Mouse (Mus musculus): ENCODE data around the gene Ntn4. TPM values are rescaled to one million over a fixed set of nuclear protein-coding genes. Genes with fewer than 3 reads are reported as not detected.
A peak's percentile ranks its signal among the peaks of the same experiment; 100 is the strongest.

Gene Ntn4
- polyA plus RNA-seq (2014; fragmentation: Nextera tagmentation; extraction: Ambion mirVana), result 0.78 and 0.97 TPM in 2 replicates

- Histone ChIP-seq H3K4me3 (ENCODE audit: low read depth, low read length) (peak within 1 kb of the TSS; percentile 79), H3K27ac (ENCODE audit: low read depth, low read length) (peak within 1 kb of the TSS; percentile 52), H3K9ac (ENCODE audit: low read length) (peak within 1 kb of the TSS; percentile 81), H3K27me3 (replicated peaks; ENCODE audit: control insufficient read depth, insufficient read depth, low read length) (0 out of 2 replicates have a peak, but pooled peaks cover 2% of the 10 kb centered on the region), H3K4me2 (ENCODE audit: low read length) (peak within 1 kb of the TSS; percentile 92), H3K36me3 (ENCODE audit: control insufficient read depth, insufficient read depth, low read length) (peaks cover 9% of the 10 kb centered on the region; the same call in 1 of the 2 replicates), H3K9me3 (replicated peaks; ENCODE audit: control insufficient read depth, low read length) (no peaks in the 10 kb centered on the region), H3K4me1 (ENCODE audit: control insufficient read depth, insufficient read depth, low read length) (peaks cover 13% of the 10 kb centered on the region)
- ATAC-seq (no peak; the same call in 1 of the 2 replicates), DNase-seq (ENCODE audit: low spot score) (no peak)
- 6% methylated on average over 19 of the region's 30 CpGs for WGBS
Measured at GRCm38 (mm10) chr10:93640521-93640952, at the start of gene Ntn4. TSS of gene Ntn4 (plus strand) at chr10:93640681.

GRCm38 (mm10) chr10:93592456-93592855 is 48.0 kb upstream of the Ntn4 start:
- H3K9ac ChIP-seq (ENCODE audit: low read length), result no peak overlapping the region
- peaks cover 5% of the 10 kb centered on the region; the same call in 1 of the 2 replicates for H3K36me3 ChIP-seq (ENCODE audit: control insufficient read depth, insufficient read depth, low read length)
- WGBS, result 57% methylated on average over 12 of the region's 12 CpGs

GRCm38 (mm10) chr10:93594022-93594482 is 46.4 kb upstream of the Ntn4 start:
- Histone ChIP-seq H3K27me3 (replicated peaks; ENCODE audit: control insufficient read depth, insufficient read depth, low read length) (0 out of 2 replicates have a peak, but pooled peaks cover 2% of the 10 kb centered on the region), H3K4me2 (ENCODE audit: low read length) (peak overlapping the region; percentile 78), H3K9ac (ENCODE audit: low read length) (peak overlapping the region; percentile 69), H3K4me3 (ENCODE audit: low read depth, low read length) (peak overlapping the region; percentile 38), H3K4me1 (ENCODE audit: control insufficient read depth, insufficient read depth, low read length) (0 out of 2 replicates have a peak, but pooled peaks cover 2% of the 10 kb centered on the region), H3K36me3 (ENCODE audit: control insufficient read depth, insufficient read depth, low read length) (no peaks in the 10 kb centered on the region), H3K9me3 (replicated peaks; ENCODE audit: control insufficient read depth, low read length) (no peaks in the 10 kb centered on the region), H3K27ac (ENCODE audit: low read depth, low read length) (no peak overlapping the region)
- 2% methylated on average over 22 of the region's 22 CpGs for WGBS
- ATAC-seq, result peak; percentile 78
- peak; percentile 97 for DNase-seq (ENCODE audit: low spot score)

More at GRCm38 (mm10) chr10:93592456-93592855, 48.0 kb upstream of the Ntn4 start:
- Histone ChIP-seq H3K9me3 (replicated peaks; ENCODE audit: control insufficient read depth, low read length) (no peaks in the 10 kb centered on the region), H3K4me3 (ENCODE audit: low read depth, low read length) (no peak overlapping the region), H3K4me2 (ENCODE audit: low read length) (no peak overlapping the region), H3K27me3 (replicated peaks; ENCODE audit: control insufficient read depth, insufficient read depth, low read length) (0 out of 2 replicates have a peak, but pooled peaks cover 2% of the 10 kb centered on the region), H3K27ac (ENCODE audit: low read depth, low read length) (no peak overlapping the region), H3K4me1 (ENCODE audit: control insufficient read depth, insufficient read depth, low read length) (peaks cover 14% of the 10 kb centered on the region; the same call in 1 of the 2 replicates)
- ATAC-seq (no peak), DNase-seq (ENCODE audit: low spot score) (no peak)

- no peak overlapping the region for H3K4me2 ChIP-seq (ENCODE audit: low read length)
- H3K9me3 ChIP-seq (replicated peaks; ENCODE audit: control insufficient read depth, low read length), result no peaks in the 10 kb centered on the region
- H3K4me3 ChIP-seq (ENCODE audit: low read depth, low read length), result no peak overlapping the region
- DNase-seq (ENCODE audit: low spot score) (no peak), ATAC-seq (no peak)
- no peak overlapping the region for H3K9ac ChIP-seq (ENCODE audit: low read length)
- no peaks in the 10 kb centered on the region for H3K36me3 ChIP-seq (ENCODE audit: control insufficient read depth, insufficient read depth, low read length)
- WGBS, result 84% methylated on average over 4 of the region's 4 CpGs
- 0 out of 2 replicates have a peak, but pooled peaks cover 2% of the 10 kb centered on the region for H3K27me3 ChIP-seq (replicated peaks; ENCODE audit: control insufficient read depth, insufficient read depth, low read length)
- no peak overlapping the region for H3K27ac ChIP-seq (ENCODE audit: low read depth, low read length)
- 0 out of 2 replicates have a peak, but pooled peaks cover 2% of the 10 kb centered on the region for H3K4me1 ChIP-seq (ENCODE audit: control insufficient read depth, insufficient read depth, low read length)
Measured at GRCm38 (mm10) chr10:93595831-93596230, 44.6 kb upstream of the Ntn4 start.

- no peaks in the 10 kb centered on the region for H3K9me3 ChIP-seq (replicated peaks; ENCODE audit: control insufficient read depth, low read length)
- H3K4me1 ChIP-seq (ENCODE audit: control insufficient read depth, insufficient read depth, low read length), result 0 out of 2 replicates have a peak, but pooled peaks cover 2% of the 10 kb centered on the region
- no peak for DNase-seq (ENCODE audit: low spot score)
- H3K9ac ChIP-seq (ENCODE audit: low read length), result no peak overlapping the region
- no peaks in the 10 kb centered on the region for H3K36me3 ChIP-seq (ENCODE audit: control insufficient read depth, insufficient read depth, low read length)
- WGBS, result 78% methylated on average over 3 of the region's 3 CpGs
- no peak overlapping the region for H3K27ac ChIP-seq (ENCODE audit: low read depth, low read length)
- 0 out of 2 replicates have a peak, but pooled peaks cover 2% of the 10 kb centered on the region for H3K27me3 ChIP-seq (replicated peaks; ENCODE audit: control insufficient read depth, insufficient read depth, low read length)
- no peak for ATAC-seq
- no peak overlapping the region for H3K4me3 ChIP-seq (ENCODE audit: low read depth, low read length)
- H3K4me2 ChIP-seq (ENCODE audit: low read length), result no peak overlapping the region
Measured at GRCm38 (mm10) chr10:93596641-93597040, 43.8 kb upstream of the Ntn4 start.

- H3K9ac ChIP-seq (ENCODE audit: low read length), result no peak overlapping the region
- no peak for ATAC-seq
- H3K4me1 ChIP-seq (ENCODE audit: control insufficient read depth, insufficient read depth, low read length), result no peaks in the 10 kb centered on the region
- no peak overlapping the region for H3K4me2 ChIP-seq (ENCODE audit: low read length)
- no peak for DNase-seq (ENCODE audit: low spot score)
- H3K4me3 ChIP-seq (ENCODE audit: low read depth, low read length), result no peak overlapping the region
- H3K27me3 ChIP-seq (replicated peaks; ENCODE audit: control insufficient read depth, insufficient read depth, low read length), result no peaks in the 10 kb centered on the region
- no peaks in the 10 kb centered on the region for H3K36me3 ChIP-seq (ENCODE audit: control insufficient read depth, insufficient read depth, low read length)
- no peak overlapping the region for H3K27ac ChIP-seq (ENCODE audit: low read depth, low read length)
- no peaks in the 10 kb centered on the region; the same call in 1 of the 2 replicates for H3K9me3 ChIP-seq (replicated peaks; ENCODE audit: control insufficient read depth, low read length)
- 61% methylated on average over 5 of the region's 5 CpGs for WGBS
Measured at GRCm38 (mm10) chr10:93602309-93602708, 38.2 kb upstream of the Ntn4 start.

- WGBS, result 85% methylated on average over 1 of the region's 1 CpGs
- no peak for DNase-seq (ENCODE audit: low spot score)
Measured at GRCm38 (mm10) chr10:93603256-93603655, 37.2 kb upstream of the Ntn4 start.

GRCm38 (mm10) chr10:93606326-93606725 is 34.2 kb upstream of the Ntn4 start:
- Histone ChIP-seq H3K27me3 (replicated peaks; ENCODE audit: control insufficient read depth, insufficient read depth, low read length) (no peaks in the 10 kb centered on the region), H3K27ac (ENCODE audit: low read depth, low read length) (no peak overlapping the region), H3K4me2 (ENCODE audit: low read length) (no peak overlapping the region)

More at GRCm38 (mm10) chr10:93603256-93603655, 37.2 kb upstream of the Ntn4 start:
- Histone ChIP-seq H3K4me3 (ENCODE audit: low read depth, low read length) (no peak overlapping the region), H3K9ac (ENCODE audit: low read length) (no peak overlapping the region), H3K27me3 (replicated peaks; ENCODE audit: control insufficient read depth, insufficient read depth, low read length) (no peaks in the 10 kb centered on the region), H3K9me3 (replicated peaks; ENCODE audit: control insufficient read depth, low read length) (no peaks in the 10 kb centered on the region; the same call in 1 of the 2 replicates), H3K36me3 (ENCODE audit: control insufficient read depth, insufficient read depth, low read length) (no peaks in the 10 kb centered on the region), H3K4me2 (ENCODE audit: low read length) (no peak overlapping the region), H3K27ac (ENCODE audit: low read depth, low read length) (no peak overlapping the region), H3K4me1 (ENCODE audit: control insufficient read depth, insufficient read depth, low read length) (no peaks in the 10 kb centered on the region)
- no peak for ATAC-seq

GRCm38 (mm10) chr10:93608051-93608450 is 32.4 kb upstream of the Ntn4 start:
- no peak overlapping the region for H3K4me2 ChIP-seq (ENCODE audit: low read length)
- 51% methylated on average over 9 of the region's 9 CpGs for WGBS

More at GRCm38 (mm10) chr10:93606326-93606725, 34.2 kb upstream of the Ntn4 start:
- no peak for DNase-seq (ENCODE audit: low spot score)
- H3K4me3 ChIP-seq (ENCODE audit: low read depth, low read length), result no peak overlapping the region
- WGBS, result 85% methylated on average over 9 of the region's 9 CpGs
- H3K4me1 ChIP-seq (ENCODE audit: control insufficient read depth, insufficient read depth, low read length), result no peaks in the 10 kb centered on the region
- no peaks in the 10 kb centered on the region for H3K36me3 ChIP-seq (ENCODE audit: control insufficient read depth, insufficient read depth, low read length)
- no peaks in the 10 kb centered on the region; the same call in 1 of the 2 replicates for H3K9me3 ChIP-seq (replicated peaks; ENCODE audit: control insufficient read depth, low read length)
- no peak for ATAC-seq
- H3K9ac ChIP-seq (ENCODE audit: low read length), result no peak overlapping the region

More at GRCm38 (mm10) chr10:93608051-93608450, 32.4 kb upstream of the Ntn4 start:
- Histone ChIP-seq H3K4me1 (ENCODE audit: control insufficient read depth, insufficient read depth, low read length) (no peaks in the 10 kb centered on the region), H3K27me3 (replicated peaks; ENCODE audit: control insufficient read depth, insufficient read depth, low read length) (no peaks in the 10 kb centered on the region), H3K9me3 (replicated peaks; ENCODE audit: control insufficient read depth, low read length) (no peaks in the 10 kb centered on the region; the same call in 1 of the 2 replicates), H3K36me3 (ENCODE audit: control insufficient read depth, insufficient read depth, low read length) (no peaks in the 10 kb centered on the region), H3K4me3 (ENCODE audit: low read depth, low read length) (no peak overlapping the region), H3K9ac (ENCODE audit: low read length) (no peak overlapping the region), H3K27ac (ENCODE audit: low read depth, low read length) (no peak overlapping the region)
- DNase-seq (ENCODE audit: low spot score), result peak; percentile 47
- ATAC-seq, result 0 out of 2 replicates have a peak, but pooled peaks have one; percentile 18

All from forebrain, embryonic 14.5 days (tissue).